Mouse (Mus musculus) G1E (cell line): ENCODE results near the gene Cdc20b.

Source experiments
- CTCF ChIP-seq: IDR thresholded peaks from 2 replicates; pipeline ENCODE4 v1.5.1; 2012; ENCODE audit warnings: low read depth, low read length, inconsistent platforms, mixed read lengths
- GATA2 ChIP-seq: IDR thresholded peaks from 2 replicates; pipeline ENCODE4 v1.6.1; 2012; ENCODE audit warnings: low read depth, low read length, inconsistent platforms, borderline replicate concordance
- POLR2AphosphoS5 ChIP-seq: IDR thresholded peaks from 2 replicates; pipeline ENCODE4 v1.6.1; 2012; ENCODE audit warnings: low read depth, low read length, inconsistent platforms; ENCODE audit not compliant: insufficient replicate concordance
- TAL1 ChIP-seq: conservative IDR thresholded peaks from 2 replicates; pipeline ENCODE4 v1.6.1; 2012; ENCODE audit warnings: low read depth, low read length, inconsistent platforms, mixed read lengths

- TF ChIP-seq CTCF (no peak), POLR2AphosphoS5 (no peak), TAL1 (no peak), GATA2 (no peak)
Observed at GRCm38 (mm10) chr13:113118977-113119376, 84.1 kb downstream of the Cdc20b start.
